ENCODE assay signal across 8 mouse cellular contexts in genomic region chr2:121007925-121008663, GRCm38 (mm10). TPM values are rescaled to one million over a fixed set of nuclear protein-coding genes. Genes with fewer than 3 reads are reported as not detected.
DNase-seq lines count a peak whose midpoint lies in the region; ATAC-seq and TF ChIP-seq lines count a peak whose summit lies in the region.

TSS of gene Ccndbp1 (plus strand) at chr2:121008403.

- H3K27ac ChIP-seq in MEL (ENCODE audit: control insufficient read depth, low read depth, low read length), result no peak within 1 kb of the TSS
- H3K27ac ChIP-seq in cerebellum, adult 2 months (ENCODE audit: insufficient read depth, low read length), result peak within 1 kb of the TSS; percentile 85
- H3K27ac ChIP-seq in forebrain, postnatal 0 days (ENCODE audit: low read depth, low read length), result peak within 1 kb of the TSS; percentile 50; the same call in 1 of the 2 replicates
- H3K27ac ChIP-seq in lung, embryonic 15.5 days, result no peak within 1 kb of the TSS

- peak; percentile 98 for ATAC-seq in forebrain, postnatal 0 days
- ATAC-seq in lung, embryonic 15.5 days (ENCODE audit: borderline replicate concordance, extremely low read depth, low FRiP score, low TSS enrichment), result peak; percentile 97

- peak; percentile 57 to 80; a peak in 3 of 4 replicates for TF ChIP-seq POLR2A in MEL (IDR thresholded peaks at IDR 0.05; ENCODE audit: control insufficient read depth in 1 of 2, insufficient read depth in 1 of 2, low read depth in 1 of 2, low read length in 2 of 2, poor library complexity in 1 of 2)
- peak; percentile 59; the same call in 1 of the 2 replicates for TF ChIP-seq POLR2A in cerebellum, adult 2 months (IDR thresholded peaks at IDR 0.05; ENCODE audit: borderline replicate concordance, insufficient read depth, low read length)

- TF ChIP-seq EP300 in MEL (IDR thresholded peaks at IDR 0.05; ENCODE audit: low read depth in 1 of 2, low read length in 2 of 2), result peak in 1 of 2 experiments; percentile 19; a peak in 1 of 4 replicates

- no peaks in the 10 kb centered on the region for H3K9me3 ChIP-seq in MEL (replicated peaks; ENCODE audit: insufficient read depth, low read length)
- no peaks in the 10 kb centered on the region for H3K9me3 ChIP-seq in forebrain, postnatal 0 days (ENCODE audit: low read length)
- no peaks in the 10 kb centered on the region for H3K9me3 ChIP-seq in lung, embryonic 15.5 days

- peak within 1 kb of the TSS; percentile 88 for H3K4me2 ChIP-seq in forebrain, postnatal 0 days (ENCODE audit: low read depth)
- H3K4me2 ChIP-seq in lung, embryonic 15.5 days, result peak within 1 kb of the TSS; percentile 78

- WGBS in cerebellum, adult 2 months, result 1% methylated on average over 34 of the region's 34 CpGs
- WGBS in forebrain, postnatal 0 days, result 2% methylated on average over 34 of the region's 34 CpGs
- 1% methylated on average over 34 of the region's 34 CpGs for WGBS in lung, embryonic 15.5 days

- TF ChIP-seq CTCF in MEL (IDR thresholded peaks at IDR 0.05 in 2 of 3, conservative IDR thresholded peaks at IDR 0.05 in 1 of 3; ENCODE audit: control insufficient read depth in 1 of 3, insufficient read depth in 1 of 3, low read depth in 2 of 3, low read length in 3 of 3, poor library complexity in 1 of 3, severe bottlenecking in 1 of 3), result no peak
- no peak for TF ChIP-seq CTCF in cerebellum, adult 2 months (IDR thresholded peaks at IDR 0.05; ENCODE audit: borderline replicate concordance, insufficient read depth, low read depth, low read length)
- TF ChIP-seq CTCF in forebrain, postnatal 0 days (IDR thresholded peaks at IDR 0.05; ENCODE audit: low read depth), result no peak

- H3K36me3 ChIP-seq in MEL (ENCODE audit: control insufficient read depth in 1 of 2, insufficient read depth in 2 of 2, low read length in 2 of 2), result peaks cover 0 to 6% of the 10 kb centered on the region in 2 experiments; a peak in 2 of 4 replicates
- peaks cover 28% of the 10 kb centered on the region for H3K36me3 ChIP-seq in forebrain, postnatal 0 days (ENCODE audit: insufficient read depth)
- no peaks in the 10 kb centered on the region for H3K36me3 ChIP-seq in lung, embryonic 15.5 days

- peaks cover 4% of the 10 kb centered on the region for H3K79me2 ChIP-seq in MEL (ENCODE audit: control insufficient read depth, insufficient read depth, low read length, poor library complexity)

- peak within 1 kb of the TSS; percentile 84 for H3K9ac ChIP-seq in MEL (ENCODE audit: control insufficient read depth, low read depth, low read length, poor library complexity, severe bottlenecking)
- H3K9ac ChIP-seq in forebrain, postnatal 0 days, result peak within 1 kb of the TSS; percentile 70
- H3K9ac ChIP-seq in lung, embryonic 15.5 days, result peak within 1 kb of the TSS; percentile 61

- peak within 1 kb of the TSS; percentile 97 to 98 for H3K4me3 ChIP-seq in MEL (ENCODE audit: control insufficient read depth in 1 of 2, insufficient read depth in 1 of 2, low read depth in 2 of 2, low read length in 2 of 2)
- peak within 1 kb of the TSS; percentile 80 for H3K4me3 ChIP-seq in cerebellum, adult 2 months (replicated peaks; ENCODE audit: insufficient read depth, low read depth, low read length)
- peak within 1 kb of the TSS; percentile 84 for H3K4me3 ChIP-seq in forebrain, postnatal 0 days (ENCODE audit: low read depth, low read length)
- H3K4me3 ChIP-seq in lung, embryonic 15.5 days, result peak within 1 kb of the TSS; percentile 70

- DNase-seq in MEL (ENCODE audit: low read depth, low spot score), result peak; percentile 95
- DNase-seq in cerebellum, adult 2 months, result peak; percentile 86 to 87
- DNase-seq in forebrain, postnatal 0 days, result peak; percentile 87
- DNase-seq in heart, postnatal 4 days, result peak; percentile 95
- peak; percentile 80 to 85 for DNase-seq in layer of hippocampus, adult 8-10 months (ENCODE audit: low spot score in 2 of 2)
- DNase-seq in ovary, adult 18-20 months (ENCODE audit: low spot score), result peak; percentile 89
- peak; percentile 94 for DNase-seq in thymus, postnatal 0 days (ENCODE audit: low spot score)

- H3K27me3 ChIP-seq in MEL (ENCODE audit: control insufficient read depth in 1 of 2, insufficient read depth in 2 of 2, low read length in 2 of 2), result no peaks in the 10 kb centered on the region
- H3K27me3 ChIP-seq in cerebellum, adult 2 months (ENCODE audit: control insufficient read depth, insufficient read depth, low read length), result no peaks in the 10 kb centered on the region
- no peaks in the 10 kb centered on the region for H3K27me3 ChIP-seq in forebrain, postnatal 0 days (ENCODE audit: insufficient read depth, low read length)
- H3K27me3 ChIP-seq in lung, embryonic 15.5 days, result no peaks in the 10 kb centered on the region

- peaks cover 0 to 3% of the 10 kb centered on the region in 2 experiments; a peak in 2 of 4 replicates for H3K4me1 ChIP-seq in MEL (ENCODE audit: control insufficient read depth in 1 of 2, insufficient read depth in 2 of 2, low read length in 2 of 2)
- peaks cover 34% of the 10 kb centered on the region; the same call in 1 of the 2 replicates for H3K4me1 ChIP-seq in cerebellum, adult 2 months (ENCODE audit: control insufficient read depth, insufficient read depth, low read length)
- peaks cover 6% of the 10 kb centered on the region; the same call in 1 of the 2 replicates for H3K4me1 ChIP-seq in forebrain, postnatal 0 days (ENCODE audit: insufficient read depth)
- peaks cover 10% of the 10 kb centered on the region; the same call in 1 of the 2 replicates for H3K4me1 ChIP-seq in lung, embryonic 15.5 days

- no peak for TF ChIP-seq RAD21 in MEL (IDR thresholded peaks at IDR 0.05; ENCODE audit: low read depth, low read length)

TF ChIP-seq in MEL, 35 proteins besides CTCF, POLR2A, EP300 and RAD21:
- TF ChIP-seq MAX (IDR thresholded peaks at IDR 0.05; ENCODE audit: low read length) (peak; percentile 75), MYC (IDR thresholded peaks at IDR 0.05; ENCODE audit: low read depth, low read length) (0 out of 2 replicates have a peak, but pooled peaks have one; percentile 23), MXI1 (IDR thresholded peaks at IDR 0.05; ENCODE audit: low read depth, low read length) (peak; percentile 73), ZMIZ1 (IDR thresholded peaks at IDR 0.05; ENCODE audit: low read depth, low read length) (peak; percentile 71; the same call in 1 of the 2 replicates), ETS1 (IDR thresholded peaks at IDR 0.05; ENCODE audit: low read depth, low read length) (peak; percentile 37; the same call in 1 of the 2 replicates), NELFE (IDR thresholded peaks at IDR 0.05; ENCODE audit: low read depth, low read length) (peak; percentile 66), POLR2AphosphoS2 (IDR thresholded peaks at IDR 0.05; ENCODE audit: low read length) (peak; percentile 59), ZNF384 (IDR thresholded peaks at IDR 0.05; ENCODE audit: low read depth, low read length) (peak; percentile 31; the same call in 1 of the 2 replicates), TBP (IDR thresholded peaks at IDR 0.05; ENCODE audit: low read depth, low read length) (peak; percentile 58; the same call in 1 of the 2 replicates), CHD2 (IDR thresholded peaks at IDR 0.05; ENCODE audit: low read length) (no peak), MAZ (IDR thresholded peaks at IDR 0.05; ENCODE audit: low read depth, low read length) (peak; percentile 79; the same call in 1 of the 2 replicates), TAL1 (IDR thresholded peaks at IDR 0.05; ENCODE audit: low read length) (no peak), GATA1 (IDR thresholded peaks at IDR 0.05; ENCODE audit: low read depth, low read length) (no peak), MEF2A (IDR thresholded peaks at IDR 0.05; ENCODE audit: extremely low read depth, insufficient replicate concordance, low read depth, low read length, poor library complexity, severe bottlenecking) (0 out of 2 replicates have a peak, but pooled peaks have one; percentile 30), TCF12 (IDR thresholded peaks at IDR 0.05; ENCODE audit: low read depth, low read length) (peak; percentile 70), RCOR1 (IDR thresholded peaks at IDR 0.05; ENCODE audit: low read depth, low read length) (0 out of 2 replicates have a peak, but pooled peaks have one; percentile 19), KAT2A (conservative IDR thresholded peaks at IDR 0.05; ENCODE audit: low read depth, low read length) (peak; percentile 51; the same call in 1 of the 2 replicates), JUND (IDR thresholded peaks at IDR 0.05; ENCODE audit: low read depth, low read length) (no peak), GABPA (IDR thresholded peaks at IDR 0.05; ENCODE audit: low read depth, low read length) (no peak), USF1 (IDR thresholded peaks at IDR 0.05; ENCODE audit: low read depth, low read length) (peak; percentile 36; the same call in 1 of the 2 replicates), E2F4 (IDR thresholded peaks at IDR 0.05; ENCODE audit: borderline replicate concordance, low read depth, low read length) (no peak), POLR2AphosphoS5 (IDR thresholded peaks at IDR 0.05; ENCODE audit: borderline replicate concordance, low read depth, low read length) (no peak), HCFC1 (IDR thresholded peaks at IDR 0.05; ENCODE audit: low read depth, low read length) (peak; percentile 85), ELF1 (IDR thresholded peaks at IDR 0.05; ENCODE audit: low read depth, low read length) (peak; percentile 98), ZC3H11A (IDR thresholded peaks at IDR 0.05; ENCODE audit: low read depth, low read length) (no peak), UBTF (IDR thresholded peaks at IDR 0.05; ENCODE audit: borderline replicate concordance, insufficient read depth, low read depth, low read length) (no peak), SIN3A (IDR thresholded peaks at IDR 0.05; ENCODE audit: low read length) (peak; percentile 97)

RNA-seq across cellular contexts. Expression of gene Ccndbp1, which starts in this region (rescaled TPM):
- total RNA-seq in MEL (2012; rRNA removed), result 24.6 and 25.7 TPM in 2 replicates
- 100 to 1,000 TPM in 1 of 2 experiments, 10 to 100 TPM in 1; 26.1 to 250 TPM for polyA plus RNA-seq in MEL (2012; ENCODE audit: insufficient read depth in 1 of 2, insufficient read length in 2 of 2, low read depth in 1 of 2, low replicate concordance in 2 of 2, missing spikeins in 1 of 2)
- polyA plus RNA-seq in cerebellum, adult 2 months (2012; rRNA removed), result 155 and 179 TPM in 2 replicates
- 63.3 and 65.8 TPM in 2 replicates for total RNA-seq in forebrain, postnatal 0 days (2014; rRNA removed)
- polyA plus RNA-seq in forebrain, postnatal 0 days (2015; fragmentation: Nextera tagmentation; extraction: Ambion mirVana), result 82.0 and 85.0 TPM in 2 replicates
- total RNA-seq in heart, postnatal 4 days (2021), result 10 to 100 TPM; 26.1 to 29.3 TPM
- total RNA-seq in layer of hippocampus, adult 8-10 months (2022), result 10 to 100 TPM; 57.5 to 64.4 (median 61.0) TPM
- 38.4 and 39.2 TPM in 2 replicates for polyA plus RNA-seq in lung, embryonic 15.5 days (2015; fragmentation: Nextera tagmentation; extraction: Ambion mirVana)
- 81.1 and 85.9 TPM in 2 replicates for polyA plus RNA-seq in thymus, postnatal 0 days (2015; fragmentation: Nextera tagmentation; extraction: Ambion mirVana)

Comparison
In these comparisons a context has a peak if more than half of its experiments do, and no peak if none do; other contexts are left out.
1. H3K27ac ChIP-seq: peak in cerebellum, adult 2 months (single experiment) and forebrain, postnatal 0 days (single experiment); none in MEL (single experiment) and lung, embryonic 15.5 days (single experiment).
2. Peak in every context shown above with its lines, with median percentiles within 50 percentile points of each other: DNase-seq, H3K4me3 ChIP-seq and H3K9ac ChIP-seq.